Mouse (Mus musculus) hindbrain, postnatal 0 days (tissue): ENCODE measurements around the gene Slc12a1. TPM values are rescaled to one million over a fixed set of nuclear protein-coding genes. Genes with fewer than 3 reads are reported as not detected.
A peak's percentile ranks its signal among the peaks of the same experiment; 100 is the strongest.

Experiments used
- ATAC-seq: fragments of 200-750 bp; cut with Nextera tagmentation; 2 replicates; pipeline ENCODE4 v1.8.0; 2017; ENCODE audit warnings: mild to moderate bottlenecking, moderate TSS enrichment, moderate library complexity
- DNase-seq: peaks from one replicate; pipeline ENCODE4 v3.0.0-alpha.2; 2015; ENCODE audit warnings: low spot score
- H3K27ac ChIP-seq: fragments of 300-500 bp; sonication (generic); 2 replicates; pipeline ENCODE4 v1.5.1; 2014; ENCODE audit warnings: mild to moderate bottlenecking
- H3K27me3 ChIP-seq: fragments of 300-500 bp; sonication (generic); 2 replicates; pipeline ENCODE4 v1.6.1; 2014; ENCODE audit warnings: low read length, mixed read lengths; ENCODE audit not compliant: insufficient read depth
- H3K36me3 ChIP-seq: fragments of 300-500 bp; sonication (generic); 2 replicates; pipeline ENCODE4 v1.6.1; 2014; ENCODE audit warnings: low read length, mixed read lengths; ENCODE audit not compliant: insufficient read depth
- H3K4me1 ChIP-seq: fragments of 300-500 bp; sonication (generic); 2 replicates; pipeline ENCODE4 v1.6.1; 2014; ENCODE audit warnings: antibody characterized with exemption, low read length, mixed read lengths; ENCODE audit not compliant: insufficient read depth
- H3K4me2 ChIP-seq: fragments of 300-500 bp; sonication (generic); 2 replicates; pipeline ENCODE4 v1.6.1; 2014; ENCODE audit warnings: low read depth, mild to moderate bottlenecking, low read length, moderate library complexity, mixed read lengths
- H3K4me3 ChIP-seq: fragments of 300-500 bp; sonication (generic); 2 replicates; pipeline ENCODE4 v1.5.1; 2014; ENCODE audit warnings: low read length
- H3K9ac ChIP-seq: fragments of 300-500 bp; sonication (generic); replicated peaks from 2 replicates; pipeline ENCODE4 v1.6.1; 2014; ENCODE audit warnings: mild to moderate bottlenecking, low read length, moderate library complexity, mixed read lengths
- H3K9me3 ChIP-seq: fragments of 300-500 bp; sonication (generic); 2 replicates; pipeline ENCODE4 v1.6.1; 2016; ENCODE audit warnings: low read length, mixed read lengths
- CTCF ChIP-seq: IDR thresholded peaks from 2 replicates; pipeline ENCODE4 v1.5.1; 2016; ENCODE audit warnings: antibody characterized with exemption, control low read depth, low read depth
- WGBS: fragments of 180-500 bp; shearing (Covaris S2); extraction: QIAGEN DNeasy Blood & Tissue Kit; methylation state at CpG from one replicate; pipeline ENCODE4 v1.1.7; 2014; 5-methylcytosine and 5-hydroxymethylcytosine counted together
- polyA plus RNA-seq: library from polyadenylated mRNA; unstranded; fragments of >200 nt; fragmentation: Nextera tagmentation; extraction: Ambion mirVana; gene quantifications from 2 replicates; pipeline ENCODE4 v1.2.1, GENCODE M21; 2015
- total RNA-seq: library from RNA; depleted of rRNA; stranded (reverse); fragments of >200 nt; gene quantifications from 2 replicates; pipeline ENCODE4 v1.2.3, GENCODE M21; 2014

Slc12a1 gene
- total and polyA plus RNA-seq, 2 experiments from 2014 or later = 0.10 TPM; not detected in 1

DNA sequence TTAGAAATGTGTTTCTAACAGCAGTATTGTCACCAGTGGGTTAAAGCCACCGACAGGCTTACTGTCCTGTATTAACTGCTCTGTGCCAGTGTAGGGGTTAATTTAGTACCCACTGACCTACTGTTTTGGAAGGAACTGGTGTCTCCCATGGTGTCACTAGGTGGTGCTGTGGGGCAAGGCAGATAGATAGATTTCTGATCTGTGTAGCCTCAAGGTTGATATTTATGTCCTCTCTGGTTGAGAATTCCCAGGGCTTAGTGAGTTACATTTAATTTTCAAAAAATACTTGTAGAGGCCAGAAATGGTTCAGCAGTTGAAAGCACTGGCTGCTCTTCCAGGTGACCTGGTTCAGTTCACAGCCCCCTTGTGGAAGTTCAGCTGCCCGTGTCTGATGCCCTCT, 100.0 kb downstream of the Slc12a1 start:
- H3K27me3 ChIP-seq = no peaks in the 10 kb centered on the region
- ATAC-seq (no peak), DNase-seq (peak; percentile 65)
- no peak overlapping the region for H3K4me3 ChIP-seq
- WGBS = 60% methylated on average over 2 of the region's 2 CpGs
- H3K9me3 ChIP-seq = no peaks in the 10 kb centered on the region
- no peak overlapping the region for H3K4me2 ChIP-seq
- peak; percentile 72 for TF ChIP-seq CTCF
- H3K36me3 ChIP-seq = peaks cover 14% of the 10 kb centered on the region; the same call in 1 of the 2 replicates
- H3K9ac ChIP-seq = no peak overlapping the region
- peaks cover 5% of the 10 kb centered on the region for H3K4me1 ChIP-seq
- no peak overlapping the region for H3K27ac ChIP-seq

DNA sequence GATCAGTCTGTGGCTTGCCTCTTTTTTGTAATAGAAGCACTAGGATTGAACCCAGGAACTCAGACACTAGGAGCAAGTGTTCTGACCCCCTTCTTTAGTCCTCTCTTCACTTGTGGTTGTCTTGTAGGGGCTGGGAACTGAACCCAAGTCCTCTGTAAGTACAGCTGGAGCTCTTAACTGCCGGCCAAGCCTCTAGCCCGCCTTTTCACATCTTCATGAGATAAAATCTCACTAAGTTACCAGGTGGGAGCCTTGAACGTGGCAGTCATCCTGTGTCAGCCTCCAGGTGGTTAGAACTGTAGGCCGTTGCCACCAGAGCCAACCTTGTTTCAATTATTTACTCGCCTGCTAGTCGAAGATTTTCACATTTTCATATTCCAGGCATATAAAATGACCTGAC, 101.4 kb downstream of the Slc12a1 start:
- no peaks in the 10 kb centered on the region for H3K27me3 ChIP-seq
- H3K9ac ChIP-seq = no peak overlapping the region
- no peaks in the 10 kb centered on the region for H3K9me3 ChIP-seq
- no peak overlapping the region for H3K4me2 ChIP-seq
- H3K4me1 ChIP-seq = peaks cover under 1% of the 10 kb centered on the region; the same call in 1 of the 2 replicates
- no peak for TF ChIP-seq CTCF
- H3K27ac ChIP-seq = no peak overlapping the region
- 96% methylated on average over 6 of the region's 6 CpGs for WGBS
- ATAC-seq = no peak
- peaks cover 25% of the 10 kb centered on the region; the same call in 1 of the 2 replicates for H3K36me3 ChIP-seq
- H3K4me3 ChIP-seq = no peak overlapping the region
- no peak for DNase-seq

- no peak for ATAC-seq
- peaks cover 25% of the 10 kb centered on the region; the same call in 1 of the 2 replicates for H3K36me3 ChIP-seq
- H3K9ac ChIP-seq = no peak overlapping the region
- H3K27me3 ChIP-seq = no peaks in the 10 kb centered on the region
- 92% methylated on average over 3 of the region's 3 CpGs for WGBS
- H3K4me3 ChIP-seq = no peak overlapping the region
- no peak for TF ChIP-seq CTCF
- no peaks in the 10 kb centered on the region for H3K4me1 ChIP-seq
- H3K27ac ChIP-seq = no peak overlapping the region
- H3K9me3 ChIP-seq = no peaks in the 10 kb centered on the region
- no peak overlapping the region for H3K4me2 ChIP-seq
- no peak for DNase-seq
These were observed 102.3 kb downstream of the Slc12a1 start for GRCm38 (mm10) chr2:125254630-125255029.

- Histone ChIP-seq H3K27me3 (no peaks in the 10 kb centered on the region), H3K9me3 (no peaks in the 10 kb centered on the region), H3K4me1 (no peaks in the 10 kb centered on the region), H3K4me2 (no peak overlapping the region), H3K36me3 (peaks cover 25% of the 10 kb centered on the region; the same call in 1 of the 2 replicates), H3K9ac (no peak overlapping the region), H3K27ac (no peak overlapping the region), H3K4me3 (no peak overlapping the region)
- ATAC-seq (no peak), DNase-seq (no peak)
- 94% methylated on average over 3 of the region's 3 CpGs for WGBS
- no peak for TF ChIP-seq CTCF
These were observed 103.6 kb downstream of the Slc12a1 start for GRCm38 (mm10) chr2:125255886-125256285.

DNA sequence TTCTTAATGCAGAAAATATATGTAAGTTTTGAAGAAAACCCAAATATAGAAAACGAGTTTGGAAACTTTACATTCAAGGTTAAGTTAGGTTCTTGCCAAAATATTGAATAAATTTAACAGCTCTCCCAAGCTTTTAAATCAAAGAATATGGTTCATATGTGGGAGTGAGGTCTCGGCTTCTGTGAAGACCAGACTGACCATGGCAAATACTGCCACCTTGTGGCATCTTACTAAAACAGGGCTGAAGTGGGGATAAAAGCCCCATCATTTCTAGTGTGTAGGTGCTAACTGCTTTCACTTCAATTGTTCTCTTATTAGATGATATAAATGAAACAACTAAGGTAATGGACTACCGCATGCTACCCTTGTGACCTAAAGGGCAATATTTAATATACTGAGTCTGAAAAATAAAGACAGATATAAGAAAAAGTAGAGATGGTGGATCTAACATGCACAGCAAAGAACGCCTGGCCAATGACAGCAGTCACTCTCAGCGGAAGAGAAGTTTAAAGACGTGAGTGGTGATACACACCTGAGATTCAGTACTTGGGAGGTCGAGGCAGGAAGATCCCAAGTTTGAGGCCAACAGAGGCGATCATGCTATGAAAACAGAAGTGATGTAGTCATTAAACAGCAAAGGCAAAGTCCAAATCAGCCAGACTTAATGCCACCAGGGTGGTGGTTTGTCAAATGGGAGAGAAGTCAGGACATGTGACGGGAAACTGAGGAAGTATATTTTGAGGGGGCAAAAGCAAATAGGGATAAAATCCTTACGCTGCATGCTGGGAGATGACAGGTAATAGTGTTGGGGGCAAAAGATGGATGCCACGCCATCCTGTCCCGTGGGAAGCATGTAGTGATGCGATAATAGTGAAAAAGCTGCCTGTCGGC, 107.2 kb downstream of the Slc12a1 start:
- H3K4me3 ChIP-seq = no peak overlapping the region
- no peak overlapping the region for H3K9ac ChIP-seq
- H3K4me1 ChIP-seq = no peaks in the 10 kb centered on the region
- WGBS = 85% methylated on average over 14 of the region's 14 CpGs
- H3K4me2 ChIP-seq = no peak overlapping the region
- peaks cover 19% of the 10 kb centered on the region; the same call in 1 of the 2 replicates for H3K36me3 ChIP-seq
- peak; percentile 74 for DNase-seq
- 0 out of 2 replicates have a peak, but pooled peaks have one; percentile 50 for ATAC-seq
- H3K9me3 ChIP-seq = no peaks in the 10 kb centered on the region
- H3K27ac ChIP-seq = no peak overlapping the region
- H3K27me3 ChIP-seq = no peaks in the 10 kb centered on the region
- TF ChIP-seq CTCF = peak; percentile 71

- Histone ChIP-seq H3K36me3 (peaks cover 19% of the 10 kb centered on the region; the same call in 1 of the 2 replicates), H3K9ac (no peak overlapping the region), H3K9me3 (no peaks in the 10 kb centered on the region), H3K4me3 (no peak overlapping the region), H3K4me1 (no peaks in the 10 kb centered on the region), H3K4me2 (no peak overlapping the region), H3K27me3 (no peaks in the 10 kb centered on the region), H3K27ac (no peak overlapping the region)
- 88% methylated on average over 2 of the region's 2 CpGs for WGBS
- TF ChIP-seq CTCF = no peak
- no peak for DNase-seq
- ATAC-seq = no peak
These were observed 108.0 kb downstream of the Slc12a1 start for GRCm38 (mm10) chr2:125260326-125260725.

DNA sequence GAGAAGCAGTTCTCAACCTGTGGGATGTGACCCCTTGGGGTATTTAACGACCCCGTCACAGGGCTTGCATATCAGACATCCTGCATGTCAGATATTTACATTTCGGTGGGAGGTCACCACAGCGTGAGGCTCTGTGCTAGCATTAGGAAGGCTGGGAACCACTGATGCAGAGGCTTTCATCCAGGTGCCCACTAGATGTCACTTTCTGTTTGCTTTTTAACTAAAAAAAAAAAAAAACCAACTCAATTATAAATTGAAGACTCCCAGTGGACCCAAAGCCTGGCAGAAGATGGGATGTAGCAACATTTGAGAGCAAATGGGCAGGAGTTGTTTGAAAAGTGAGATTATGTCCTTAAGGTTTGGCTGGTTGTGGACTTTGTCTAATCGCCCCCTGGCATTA, 110.8 kb downstream of the Slc12a1 start:
- no peaks in the 10 kb centered on the region for H3K9me3 ChIP-seq
- ATAC-seq (peak; percentile 79), DNase-seq (peak; percentile 83)
- WGBS = 17% methylated on average over 5 of the region's 5 CpGs
- H3K4me2 ChIP-seq = peak overlapping the region; percentile 25; the same call in 1 of the 2 replicates
- H3K4me1 ChIP-seq = no peaks in the 10 kb centered on the region
- H3K27ac ChIP-seq = no peak overlapping the region
- no peaks in the 10 kb centered on the region for H3K27me3 ChIP-seq
- H3K36me3 ChIP-seq = peaks cover 3% of the 10 kb centered on the region; the same call in 1 of the 2 replicates
- no peak overlapping the region for H3K4me3 ChIP-seq
- TF ChIP-seq CTCF = peak; percentile 74
- H3K9ac ChIP-seq = no peak overlapping the region
